Mouse (Mus musculus) adipose tissue, adult 10 weeks (tissue): ENCODE measurements around the gene Creg1. TPM values are rescaled to one million over a fixed set of nuclear protein-coding genes. Genes with fewer than 3 reads are reported as not detected.

ENCODE experiments used
- polyA plus RNA-seq: library from polyadenylated mRNA; stranded (reverse); fragments of 350-450 nt; fragmentation: Illumina TruSeq; extraction: RNeasy Lipid Tissue Mini Kit (QIAGEN cat#74804); gene quantifications from one replicate; pipeline ENCODE4 v1.2.3, GENCODE M21; 2014; ENCODE audit warnings: low read depth, low replicate concordance

Gene Creg1
- 133 TPM for polyA plus RNA-seq

GRCm38 (mm10) chr1:165763635-165764372, at the start of gene Creg1:
Gene Creg1, plus strand, starts transcription at chr1:165763746.

GRCm38 (mm10) chr1:165788511-165788910, 25.0 kb downstream of the Creg1 start, which contains the start of gene Cd247:
Gene Cd247, plus strand, starts transcription at chr1:165788681.

Other genes with a start within 250 kb of the Creg1 start
- 50.8 TPM for gene Mpzl1, start 129.2 kb upstream of the Creg1 start, polyA plus RNA-seq
- 15.1 TPM for gene Rcsd1, start 54.0 kb upstream of the Creg1 start, polyA plus RNA-seq
- gene Cd247, start 24.9 kb downstream of the Creg1 start, polyA plus RNA-seq, result 2.9 TPM
- gene Pou2f1, start 238.9 kb downstream of the Creg1 start, polyA plus RNA-seq, result 3.7 TPM